Mouse (Mus musculus) heart, adult 2 months (tissue): ENCODE results near the gene Nfkb1. TPM values are rescaled to one million over a fixed set of nuclear protein-coding genes. Genes with fewer than 3 reads are reported as not detected.

ENCODE experiments used
- DNase-seq, 2 experiments: peaks; one replicate each; pipeline ENCODE4 v3.0.0; 2021
- H3K27ac ChIP-seq: fragments of 200-600 bp; 2 replicates; pipeline ENCODE4 v1.8.1; 2022
- H3K27me3 ChIP-seq: fragments of 200-500 bp; 2 replicates; pipeline ENCODE4 v1.6.1; 2012; ENCODE audit warnings: mild to moderate bottlenecking, low read length, inconsistent platforms, mixed read lengths; ENCODE audit not compliant: control insufficient read depth, insufficient read depth
- H3K36me3 ChIP-seq: fragments of 200-500 bp; 2 replicates; pipeline ENCODE4 v1.6.1; 2012; ENCODE audit warnings: low read length, inconsistent platforms; ENCODE audit not compliant: control insufficient read depth, insufficient read depth
- H3K4me1 ChIP-seq: fragments of 200-500 bp; 2 replicates; pipeline ENCODE4 v1.6.1; 2011; ENCODE audit warnings: low read length; ENCODE audit not compliant: control insufficient read depth, insufficient read depth
- H3K4me3 ChIP-seq: fragments of 200-600 bp; 2 replicates; pipeline ENCODE4 v1.8.1; 2022
- H3K79me2 ChIP-seq: fragments of 200-500 bp; replicated peaks from 2 replicates; pipeline ENCODE4 v1.6.1; 2012; ENCODE audit warnings: mild to moderate bottlenecking, inconsistent platforms, low read length, moderate library complexity, mixed read lengths; ENCODE audit not compliant: control insufficient read depth, insufficient read depth
- H3K9ac ChIP-seq: fragments of 200-500 bp; 2 replicates; pipeline ENCODE4 v1.6.1; 2012; ENCODE audit warnings: low read depth, mild to moderate bottlenecking, control low read depth, inconsistent platforms, low read length, mixed read lengths
- CTCF ChIP-seq: fragments of 200-600 bp; IDR thresholded peaks from 2 replicates; pipeline ENCODE4 v1.8.1; 2022; ENCODE audit warnings: antibody characterized with exemption, mild to moderate bottlenecking, moderate library complexity
- EP300 ChIP-seq: fragments of 200-500 bp; IDR thresholded peaks from 2 replicates; pipeline ENCODE4 v1.6.1; 2011; ENCODE audit warnings: low read depth, low read length, control low read depth; ENCODE audit not compliant: insufficient read depth
- POLR2A ChIP-seq: fragments of 200-500 bp; IDR thresholded peaks from 2 replicates; pipeline ENCODE4 v1.6.1; 2011; ENCODE audit warnings: mild to moderate bottlenecking, low read depth, low read length, control low read depth; ENCODE audit not compliant: insufficient read depth
- WGBS: fragments of 180-500 bp; shearing (Covaris S2); methylation state at CpG from one replicate; pipeline ENCODE4 v1.1.7; 2018; 5-methylcytosine and 5-hydroxymethylcytosine counted together
- intact Hi-C: fragments of 180-260 bp; cut with DNase I; formaldehyde crosslinking; loops from one replicate; pipeline ENCODE4 v1.15.1; 2025
- polyA plus RNA-seq: library from polyadenylated mRNA; depleted of rRNA; stranded (reverse); fragments of >200 nt; gene quantifications from 2 replicates; pipeline ENCODE4 v1.2.3, GENCODE M21; 2012
- total RNA-seq, 2 experiments: library from RNA; stranded (reverse); gene quantifications; 2 replicates each; pipeline ENCODE4 v1.2.3; 2021

Gene Nfkb1
- total and polyA plus RNA-seq, 3 experiments, result 33.5 to 44.4 (median 33.6) TPM

DNA sequence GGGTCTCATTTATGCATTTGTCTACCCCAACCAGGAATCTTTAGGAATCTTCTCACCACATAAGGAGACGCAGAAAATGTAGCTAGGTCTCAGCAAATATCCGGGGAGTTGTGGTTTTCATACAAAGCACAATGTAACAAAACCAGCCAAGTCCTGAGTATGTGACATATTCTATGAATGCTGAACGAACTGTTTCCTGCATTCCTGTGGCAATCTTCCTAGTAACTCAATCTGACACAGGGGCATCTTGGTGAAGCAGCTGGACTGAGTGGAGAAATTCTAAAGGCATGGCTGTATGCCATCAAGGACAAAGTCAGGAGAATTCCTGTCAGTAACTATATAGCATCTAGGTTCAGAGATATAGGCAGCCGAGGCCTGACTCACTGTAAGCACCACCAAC, 20.5 kb downstream of the Nfkb1 start:
- WGBS, result 43% methylated on average over 4 of the region's 4 CpGs
- H3K4me1 ChIP-seq, result peaks cover 12% of the 10 kb centered on the region
- H3K4me3 ChIP-seq, result no peak overlapping the region
- no peaks in the 10 kb centered on the region for H3K27me3 ChIP-seq
- no peak overlapping the region for H3K27ac ChIP-seq
- peaks cover 14% of the 10 kb centered on the region for H3K79me2 ChIP-seq
- no peak for DNase-seq
- no peak overlapping the region for H3K9ac ChIP-seq
- TF ChIP-seq EP300, result no peak
- no peak for TF ChIP-seq CTCF
- no peak for TF ChIP-seq POLR2A
- H3K36me3 ChIP-seq, result peaks cover 14% of the 10 kb centered on the region
- intact Hi-C loops, result no loop called here

- TF ChIP-seq POLR2A (no peak), EP300 (no peak), CTCF (no peak)
- H3K9ac ChIP-seq, result no peak overlapping the region
- H3K79me2 ChIP-seq, result peaks cover 2% of the 10 kb centered on the region; the same call in 1 of the 2 replicates
- no peaks in the 10 kb centered on the region for H3K27me3 ChIP-seq
- no peaks in the 10 kb centered on the region; the same call in 1 of the 2 replicates for H3K4me1 ChIP-seq
- H3K36me3 ChIP-seq, result peaks cover 2% of the 10 kb centered on the region
- H3K27ac ChIP-seq, result no peak overlapping the region
- intact Hi-C loops, result no loop called here
- WGBS, result 78% methylated on average over 3 of the region's 3 CpGs
- DNase-seq, result no peak
- H3K4me3 ChIP-seq, result no peak overlapping the region
Measured at GRCm38 (mm10) chr3:135667084-135667483, 24.3 kb downstream of the Nfkb1 start.

GRCm38 (mm10) chr3:135665777-135666259, 25.5 kb downstream of the Nfkb1 start:
- intact Hi-C loops, result no loop called here
- no peaks in the 10 kb centered on the region for H3K4me1 ChIP-seq
- no peak overlapping the region for H3K27ac ChIP-seq
- no peaks in the 10 kb centered on the region for H3K27me3 ChIP-seq
- WGBS, result 93% methylated on average over 6 of the region's 6 CpGs
- H3K79me2 ChIP-seq, result peaks cover under 1% of the 10 kb centered on the region; the same call in 1 of the 2 replicates
- no peak for DNase-seq
- no peak overlapping the region for H3K9ac ChIP-seq
- no peak overlapping the region for H3K4me3 ChIP-seq
- TF ChIP-seq EP300, result no peak
- TF ChIP-seq CTCF, result no peak
- TF ChIP-seq POLR2A, result no peak
- peaks cover under 1% of the 10 kb centered on the region for H3K36me3 ChIP-seq

GRCm38 (mm10) chr3:135662139-135662864, 29.0 kb downstream of the Nfkb1 start:
- no peak for TF ChIP-seq EP300
- TF ChIP-seq POLR2A, result no peak
- no peak for TF ChIP-seq CTCF
- H3K27ac ChIP-seq, result no peak overlapping the region
- intact Hi-C loops, result no loop called here
- no peak for DNase-seq
- no peak overlapping the region for H3K4me3 ChIP-seq
- H3K36me3 ChIP-seq, result no peaks in the 10 kb centered on the region; the same call in 1 of the 2 replicates
- 88% methylated on average over 15 of the region's 15 CpGs for WGBS
- H3K4me1 ChIP-seq, result no peaks in the 10 kb centered on the region
- H3K79me2 ChIP-seq, result no peaks in the 10 kb centered on the region
- no peaks in the 10 kb centered on the region for H3K27me3 ChIP-seq
- no peak overlapping the region for H3K9ac ChIP-seq

GRCm38 (mm10) chr3:135661707-135662106, 29.6 kb downstream of the Nfkb1 start:
- Histone ChIP-seq H3K27ac (no peak overlapping the region), H3K79me2 (no peaks in the 10 kb centered on the region), H3K4me3 (no peak overlapping the region), H3K4me1 (no peaks in the 10 kb centered on the region), H3K27me3 (no peaks in the 10 kb centered on the region), H3K36me3 (no peaks in the 10 kb centered on the region; the same call in 1 of the 2 replicates), H3K9ac (no peak overlapping the region)
- 71% methylated on average over 9 of the region's 9 CpGs for WGBS
- intact Hi-C loops, result no loop called here
- no peak for DNase-seq
- TF ChIP-seq POLR2A, result no peak
- no peak for TF ChIP-seq EP300
- no peak for TF ChIP-seq CTCF

GRCm38 (mm10) chr3:135658540-135659097, 32.7 kb downstream of the Nfkb1 start:
- DNase-seq, result no peak
- peaks cover 4% of the 10 kb centered on the region; the same call in 1 of the 2 replicates for H3K79me2 ChIP-seq
- H3K4me1 ChIP-seq, result no peaks in the 10 kb centered on the region
- H3K4me3 ChIP-seq, result no peak overlapping the region
- intact Hi-C loops, result no loop called here
- H3K27me3 ChIP-seq, result no peaks in the 10 kb centered on the region
- H3K9ac ChIP-seq, result no peak overlapping the region
- TF ChIP-seq EP300 (no peak), POLR2A (no peak)
- no peaks in the 10 kb centered on the region; the same call in 1 of the 2 replicates for H3K36me3 ChIP-seq
- 76% methylated on average over 7 of the region's 7 CpGs for WGBS
- no peak overlapping the region for H3K27ac ChIP-seq
